Mouse (Mus musculus): ENCODE results near the gene Rnf181.

- TF ChIP-seq CTCF (conservative IDR thresholded peaks at IDR 0.05; ENCODE audit: low read length) (peak; percentile 20), POU5F1 (IDR thresholded peaks at IDR 0.05; ENCODE audit: borderline replicate concordance, low read length) (no peak), NANOG (IDR thresholded peaks at IDR 0.05; ENCODE audit: borderline replicate concordance, low read length) (no peak)
Measured at GRCm38 (mm10) chr6:72319019-72319418, 47.7 kb downstream of the Rnf181 start.
